Mouse (Mus musculus): Measurements from ENCODE around the gene Zfr2.
A peak's percentile ranks its signal among the peaks of the same experiment; 100 is the strongest.

Zfr2 gene

GRCm38 (mm10) chr10:81247804-81248203 lies 14.8 kb downstream of the Zfr2 start:
- no peak for DNase-seq (ENCODE audit: low read depth, low spot score)

- DNase-seq (ENCODE audit: low read depth, low spot score) = no peak
Measured at GRCm38 (mm10) chr10:81249442-81249841, 16.5 kb downstream of the Zfr2 start.

GRCm38 (mm10) chr10:81252424-81253419 lies 19.8 kb downstream of the Zfr2 start, which contains the start of gene Matk:
Gene Matk (plus strand): TSS chr10:81252935.
- DNase-seq (ENCODE audit: low read depth, low spot score) = no peak

GRCm38 (mm10) chr10:81254886-81255285 lies 21.9 kb downstream of the Zfr2 start:
- DNase-seq (ENCODE audit: low read depth, low spot score) = no peak

GRCm38 (mm10) chr10:81257158-81258039 lies 24.4 kb downstream of the Zfr2 start:
- DNase-seq (ENCODE audit: low read depth, low spot score) = no peak

GRCm38 (mm10) chr10:81259225-81259884 lies 26.4 kb downstream of the Zfr2 start:
- DNase-seq (ENCODE audit: low read depth, low spot score) = no peak

GRCm38 (mm10) chr10:81261025-81261424 lies 28.1 kb downstream of the Zfr2 start:
- DNase-seq (ENCODE audit: low read depth, low spot score) = no peak

- no peak for DNase-seq (ENCODE audit: low read depth, low spot score)
Measured at GRCm38 (mm10) chr10:81265540-81265939, 32.6 kb downstream of the Zfr2 start.

- DNase-seq (ENCODE audit: low read depth, low spot score) = peak; percentile 92
Measured at GRCm38 (mm10) chr10:81266211-81267105, 33.5 kb downstream of the Zfr2 start, which contains the start of the genes Mrpl54 and Apba3. Gene Mrpl54 (minus strand): TSS chr10:81266934. Gene Apba3 (plus strand): TSS chr10:81266960.

GRCm38 (mm10) chr10:81268056-81268455 lies 35.1 kb downstream of the Zfr2 start:
- DNase-seq (ENCODE audit: low read depth, low spot score) = peak; percentile 90

GRCm38 (mm10) chr10:81268643-81269412 lies 35.9 kb downstream of the Zfr2 start:
- DNase-seq (ENCODE audit: low read depth, low spot score) = no peak

- DNase-seq (ENCODE audit: low read depth, low spot score) = no peak
Measured at GRCm38 (mm10) chr10:81272356-81272755, 39.4 kb downstream of the Zfr2 start.

GRCm38 (mm10) chr10:81273842-81274241 lies 40.9 kb downstream of the Zfr2 start:
- no peak for DNase-seq (ENCODE audit: low read depth, low spot score)

GRCm38 (mm10) chr10:81277676-81278075 lies 44.7 kb downstream of the Zfr2 start:
- no peak for DNase-seq (ENCODE audit: low read depth, low spot score)

GRCm38 (mm10) chr10:81279496-81279895 lies 46.5 kb downstream of the Zfr2 start:
- DNase-seq (ENCODE audit: low read depth, low spot score) = no peak

- no peak for DNase-seq (ENCODE audit: low read depth, low spot score)
Measured at GRCm38 (mm10) chr10:81284189-81284588, 51.2 kb downstream of the Zfr2 start.

- no peak for DNase-seq (ENCODE audit: low read depth, low spot score)
Measured at GRCm38 (mm10) chr10:81284719-81285118, 51.8 kb downstream of the Zfr2 start.

GRCm38 (mm10) chr10:81285694-81286450 lies 52.9 kb downstream of the Zfr2 start:
- DNase-seq (ENCODE audit: low read depth, low spot score) = peak; percentile 65

- DNase-seq (ENCODE audit: low read depth, low spot score) = no peak
Measured at GRCm38 (mm10) chr10:81286586-81286985, 53.6 kb downstream of the Zfr2 start.
